Mouse (Mus musculus) left cerebral cortex, postnatal 36 days (tissue): ENCODE data around the gene Tnp1. TPM values are rescaled to one million over a fixed set of nuclear protein-coding genes. Genes with fewer than 3 reads are reported as not detected.

Experiments
- total RNA-seq, 2 experiments: library from RNA; stranded (reverse); gene quantifications; 2 replicates each; pipeline ENCODE4 v1.2.3; 2021

Gene Tnp1
- total RNA-seq, 2 experiments from 2014 or later = not detected

Other genes starting within 250 kb of the Tnp1 start
- 10 to 100 TPM; 75.9 to 80.0 TPM for gene Igfbp2, start 191.4 kb downstream of the Tnp1 start, total RNA-seq
- gene Igfbp5, start 141.0 kb downstream of the Tnp1 start, total RNA-seq = 10 to 100 TPM; 52.4 to 61.4 TPM